Mouse (Mus musculus) heart, adult 18-20 months (tissue): ENCODE data around the gene Unk. TPM values are rescaled to one million over a fixed set of nuclear protein-coding genes. Genes with fewer than 3 reads are reported as not detected.

Experiments
- DNase-seq, 2 experiments: peaks; one replicate each; pipeline ENCODE4 v3.0.0; 2021 to 2022; ENCODE audit warnings: mixed read lengths in 1 of 2
- long read RNA-seq, 2 experiments: library from polyadenylated mRNA; stranded (forward); transcript quantifications; one replicate each; pipeline ENCODE4 v2.0.0; 2021
- total RNA-seq, 2 experiments: library from RNA; stranded (reverse); gene quantifications; 2 replicates each; pipeline ENCODE4 v1.2.3; 2021

Unk gene
- 1 to 10 TPM; 5.2 to 7.8 TPM for total RNA-seq
- long read RNA-seq, experiment 1, partial matches to known transcripts, result 4 of 5 reads
- long read RNA-seq, experiment 1, other reads (novel, unspliced or antisense), result 1 of 5 reads
- long read RNA-seq, experiment 2, partial matches to known transcripts, result 0 of 3 reads
- long read RNA-seq, experiment 2, other reads (novel, unspliced or antisense), result 3 of 3 reads

DNA sequence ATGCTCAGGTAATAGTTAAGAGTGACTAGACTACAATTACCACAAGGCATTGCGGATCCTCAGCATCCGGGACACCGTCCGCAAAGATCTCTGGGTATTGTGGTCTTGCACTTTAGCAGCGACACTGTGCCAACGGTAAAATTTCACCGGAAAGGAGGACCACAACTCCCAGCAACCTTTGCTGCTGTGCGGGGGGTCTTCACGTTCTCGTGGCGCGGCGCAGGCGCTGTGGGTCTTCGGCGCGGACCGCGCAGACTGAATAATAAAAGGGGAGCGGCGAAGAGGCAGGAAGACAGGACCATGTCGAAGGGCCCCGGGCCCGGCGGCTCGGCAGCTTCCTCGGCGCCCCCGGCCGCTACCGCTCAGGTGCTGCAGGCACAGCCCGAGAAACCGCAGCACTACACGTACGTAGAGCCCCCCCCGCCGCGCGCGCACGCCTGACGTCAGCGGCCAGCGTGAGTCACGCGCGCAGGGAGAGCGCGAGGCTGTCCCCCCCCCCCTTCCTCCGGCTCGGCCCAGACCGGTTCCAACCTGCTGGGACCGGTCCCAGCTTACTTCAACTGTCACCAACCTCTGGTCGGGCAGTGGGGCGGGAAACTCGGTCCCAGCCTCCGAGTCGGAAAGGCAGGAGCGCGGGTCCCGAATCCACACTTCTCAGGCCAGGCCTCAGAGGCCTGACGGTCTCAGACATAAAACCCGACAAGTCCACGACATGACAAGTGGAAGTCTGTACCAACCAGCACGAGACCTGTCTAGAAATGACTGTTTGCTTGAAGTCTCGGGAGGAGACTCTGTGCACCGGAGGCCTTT is at the start of gene Unk:
Gene Unk (plus strand): TSS at position 235 of the 810 bp plus-strand sequence.
- DNase-seq, result peak; percentile 98 to 100

DNA sequence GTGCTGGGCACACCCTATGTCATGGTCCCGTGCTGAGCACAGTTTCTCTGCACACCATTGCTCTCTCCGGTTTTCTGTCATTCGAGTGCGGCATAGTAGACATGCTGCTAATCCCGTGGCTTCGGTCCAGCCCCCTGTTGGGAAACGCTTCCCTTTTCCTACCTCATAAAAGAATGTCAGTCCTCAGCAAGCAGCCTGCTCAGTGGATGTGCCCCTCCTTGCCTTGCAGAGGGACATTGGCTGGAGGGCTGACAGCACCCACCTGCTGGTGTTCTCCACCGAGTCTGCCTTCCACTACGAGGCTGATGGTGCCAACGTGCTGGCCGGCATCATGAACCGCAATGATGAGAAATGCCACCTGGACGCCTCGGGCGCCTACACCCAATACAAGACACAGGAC is 47.6 kb upstream of the Unk start:
- no peak for DNase-seq

DNA sequence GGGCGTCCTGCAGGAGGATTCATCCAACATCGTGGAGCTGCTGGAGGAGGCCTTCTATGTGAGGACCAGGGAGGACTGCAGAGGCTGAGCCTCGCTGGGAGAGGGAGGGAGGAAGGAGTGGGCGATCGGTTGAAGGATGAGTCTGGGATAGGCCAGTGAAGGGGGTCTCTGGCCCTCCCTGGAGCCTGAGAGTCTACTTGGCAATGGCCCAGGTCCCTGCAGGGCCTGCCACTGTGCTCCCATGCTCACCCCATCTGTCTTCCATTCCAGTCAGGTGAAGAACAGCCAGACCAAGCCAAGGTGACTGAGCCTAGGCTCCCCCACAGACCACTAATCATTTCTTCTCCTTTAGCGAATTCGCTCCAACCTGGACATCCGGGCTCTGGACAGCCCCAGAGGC is 46.8 kb upstream of the Unk start:
- DNase-seq, result no peak

DNA sequence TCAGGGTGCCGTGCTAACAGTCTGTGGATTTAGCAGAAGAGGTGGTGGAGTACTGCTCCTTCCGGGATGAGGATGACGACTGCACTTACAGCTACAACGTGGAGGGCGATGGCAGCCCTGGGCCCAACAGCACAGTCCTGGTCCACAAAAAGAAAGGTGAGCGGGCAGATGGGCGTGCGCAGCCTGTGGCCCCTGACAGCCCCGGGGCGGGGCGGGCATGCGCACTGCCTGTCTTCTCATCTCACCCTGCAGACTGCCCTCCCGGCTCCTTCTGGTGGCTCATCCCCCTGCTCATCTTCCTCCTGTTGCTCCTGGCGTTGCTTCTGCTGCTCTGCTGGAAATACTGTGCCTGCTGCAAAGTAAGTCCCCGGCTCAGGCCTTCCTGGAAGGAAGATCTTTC is 40.4 kb upstream of the Unk start:
- no peak for DNase-seq

DNA sequence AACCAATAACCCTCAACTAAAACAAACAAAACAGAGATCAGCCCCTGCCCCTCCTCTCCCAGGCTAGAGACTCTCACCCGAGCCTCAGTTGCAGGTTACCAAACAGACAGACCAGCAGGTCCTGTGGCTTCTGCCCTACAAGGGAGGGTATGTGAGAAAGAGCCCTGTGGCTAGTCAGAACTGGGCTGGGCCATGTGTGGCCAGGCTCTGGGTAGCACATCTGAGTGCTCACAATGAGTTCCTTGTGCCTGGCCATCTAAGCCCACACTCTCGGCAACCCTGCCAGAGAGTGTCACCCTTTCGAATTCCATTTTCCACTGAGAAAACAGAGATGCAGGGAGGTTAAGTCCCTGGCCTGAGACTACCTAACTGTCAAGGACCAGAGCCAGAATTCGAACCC is 38.0 kb upstream of the Unk start:
- DNase-seq, result no peak

DNA sequence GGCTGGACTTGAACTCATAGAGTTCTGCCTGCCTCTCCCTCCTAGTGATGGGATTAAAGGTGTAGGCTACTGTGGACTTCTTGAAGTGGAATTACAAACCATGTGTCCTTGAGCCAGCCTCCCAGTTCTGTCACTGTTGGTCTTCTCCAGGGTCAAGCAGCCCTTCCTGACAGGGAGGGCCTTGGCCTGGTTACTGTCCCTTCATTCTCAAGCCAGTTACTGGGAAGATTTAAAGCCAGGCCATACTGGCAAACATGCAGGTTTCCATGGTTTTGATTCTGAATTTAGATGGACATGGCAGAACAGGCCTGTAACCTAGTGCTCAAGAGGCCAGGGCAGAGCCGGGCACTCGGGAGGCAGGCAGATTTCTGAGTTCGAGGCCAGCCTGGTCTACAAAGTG is 34.9 kb upstream of the Unk start:
- no peak for DNase-seq

DNA sequence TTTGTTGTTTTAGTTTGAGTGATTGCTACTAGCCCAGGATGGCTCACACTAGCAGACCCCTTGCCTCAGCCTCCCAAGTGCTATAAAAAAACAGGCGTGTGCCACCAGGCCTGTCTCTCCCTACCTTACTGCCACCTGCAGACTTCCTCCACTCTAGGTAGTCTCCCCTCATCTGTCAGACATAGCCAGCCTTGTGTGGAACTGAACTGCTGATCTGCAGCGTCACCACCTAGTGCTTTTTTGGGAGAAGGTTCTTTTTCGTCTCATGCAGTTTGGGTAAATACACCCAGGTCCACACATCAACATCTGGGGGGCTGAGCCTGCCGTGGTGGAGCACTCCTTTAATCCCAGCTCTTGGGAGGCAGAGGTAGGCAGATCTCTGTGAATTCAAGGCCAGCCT is 33.1 kb upstream of the Unk start:
- DNase-seq, result no peak

DNA sequence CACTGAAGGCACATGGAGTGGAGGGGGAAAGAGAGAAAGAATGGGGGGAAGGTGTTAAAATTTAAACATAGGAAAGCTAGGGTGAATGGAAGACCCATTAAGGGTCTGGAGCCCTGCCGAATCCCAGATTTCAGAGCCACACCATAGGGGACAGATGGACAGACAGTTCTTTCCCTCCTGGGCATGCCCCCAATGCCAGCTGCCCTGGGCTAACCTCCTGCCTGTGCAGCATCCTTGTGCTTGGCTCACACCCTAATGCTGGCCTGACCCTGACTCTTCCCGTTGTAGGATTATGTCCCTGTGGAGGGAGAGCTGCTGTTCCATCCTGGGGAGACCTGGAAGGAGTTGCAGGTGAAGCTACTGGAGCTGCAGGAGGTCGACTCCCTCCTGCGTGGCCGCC is 32.5 kb upstream of the Unk start:
- DNase-seq, result no peak

DNA sequence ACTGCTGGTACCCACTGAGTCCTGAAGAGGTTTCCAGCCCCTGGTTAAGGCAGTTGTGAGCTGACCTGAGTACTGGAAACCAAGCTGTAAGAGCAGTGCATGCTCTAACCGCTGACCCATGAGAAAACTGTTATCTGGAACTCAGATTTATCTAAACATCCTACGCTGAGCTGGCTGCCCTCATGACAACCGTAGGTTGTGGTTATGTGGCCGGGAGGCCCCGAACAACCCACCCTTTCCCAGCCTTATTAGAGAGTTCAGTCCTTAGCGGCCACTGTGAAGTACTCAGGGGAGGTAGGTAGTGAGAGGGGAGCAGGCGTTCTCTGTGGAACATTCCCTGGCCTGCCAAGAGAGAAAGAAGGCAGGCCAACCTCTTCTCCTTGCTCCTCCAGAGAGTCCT is 31.1 kb upstream of the Unk start:
- no peak for DNase-seq

DNA sequence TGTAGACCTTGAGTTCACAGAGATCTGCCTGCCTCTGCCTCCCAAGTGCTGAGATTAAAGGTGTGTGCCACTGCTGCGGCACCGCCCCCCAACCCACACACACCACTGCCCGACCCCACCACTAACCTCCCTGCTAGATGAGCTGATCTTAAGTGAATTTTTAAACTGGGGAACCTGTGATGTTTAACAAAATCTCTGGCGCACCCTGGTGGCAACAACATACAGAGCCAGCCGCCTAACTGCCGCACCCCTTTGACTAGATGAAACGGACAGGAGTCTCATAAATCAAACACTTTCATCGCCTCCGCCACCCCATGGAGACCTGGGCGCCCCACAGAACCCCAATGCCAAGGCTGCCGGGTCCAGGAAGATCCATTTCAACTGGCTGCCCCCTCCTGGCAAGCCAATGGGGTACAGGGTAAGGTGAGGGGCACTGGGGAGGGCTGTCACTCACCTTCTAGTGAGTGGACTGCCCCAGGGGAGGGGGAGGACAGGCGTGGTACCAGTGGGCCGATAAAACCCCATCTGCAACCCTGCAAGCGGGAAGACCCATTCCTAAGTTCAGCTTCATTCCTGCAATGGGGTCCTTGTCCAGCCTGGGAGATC is 30.5 kb upstream of the Unk start:
- peak; percentile 66 to 86 for DNase-seq

DNA sequence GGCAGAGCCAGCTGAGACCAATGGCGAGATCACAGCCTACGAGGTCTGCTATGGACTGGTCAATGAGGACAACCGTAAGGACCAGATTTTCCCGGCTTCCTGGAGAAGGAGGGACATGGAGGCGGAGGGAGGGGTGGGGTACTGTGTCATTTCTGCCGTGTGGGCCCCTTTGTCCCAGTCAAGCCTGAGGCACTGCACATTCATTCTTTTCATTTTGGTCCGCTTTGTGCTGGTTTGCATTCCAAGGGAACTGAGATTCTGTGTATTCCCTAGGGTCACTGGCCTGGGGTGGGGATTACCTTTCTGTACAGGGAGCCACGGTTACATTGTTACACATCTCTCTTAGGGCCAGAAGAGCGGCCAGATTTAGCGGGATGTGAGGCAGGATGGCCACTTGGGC is 29.5 kb upstream of the Unk start:
- DNase-seq, result no peak

DNA sequence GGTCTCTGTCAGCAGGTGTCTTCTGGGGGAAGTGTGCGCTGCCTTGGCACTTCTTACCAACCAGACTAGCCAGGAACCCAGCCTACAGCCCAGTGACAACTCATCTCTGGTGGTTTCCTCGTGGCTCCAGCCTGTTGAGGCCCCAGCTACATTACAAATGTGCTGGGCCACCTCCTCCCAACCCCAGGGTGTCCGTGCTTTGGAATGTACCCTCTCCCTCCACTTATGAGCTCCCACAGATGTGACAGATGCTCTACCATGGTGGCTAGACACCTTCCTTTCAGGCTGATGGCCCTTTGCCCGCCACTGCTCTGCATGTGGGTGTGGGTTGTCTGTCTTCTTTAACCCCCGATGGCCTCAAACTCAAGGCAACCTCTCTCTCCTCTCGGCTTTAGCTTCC is 28.4 kb upstream of the Unk start:
- no peak for DNase-seq

DNA sequence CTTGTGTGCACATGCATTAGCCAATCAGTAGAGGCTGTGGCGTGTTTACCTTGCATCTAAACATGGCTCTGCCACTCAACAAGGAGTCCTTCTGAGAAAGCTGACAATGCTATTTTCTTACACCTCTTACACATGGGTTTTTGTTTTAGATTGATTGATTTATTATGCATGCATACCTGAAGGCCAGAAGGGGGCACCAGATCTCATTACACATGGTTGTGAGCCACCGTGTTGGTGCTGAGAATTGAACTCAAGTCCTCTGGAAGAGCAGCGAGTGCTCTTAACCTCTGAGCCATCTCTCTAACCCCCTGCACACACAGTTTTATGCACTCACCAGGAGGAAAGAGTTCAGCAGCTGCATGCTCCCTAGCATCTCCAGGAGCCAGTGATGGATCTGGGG is 27.2 kb upstream of the Unk start:
- no peak for DNase-seq

DNA sequence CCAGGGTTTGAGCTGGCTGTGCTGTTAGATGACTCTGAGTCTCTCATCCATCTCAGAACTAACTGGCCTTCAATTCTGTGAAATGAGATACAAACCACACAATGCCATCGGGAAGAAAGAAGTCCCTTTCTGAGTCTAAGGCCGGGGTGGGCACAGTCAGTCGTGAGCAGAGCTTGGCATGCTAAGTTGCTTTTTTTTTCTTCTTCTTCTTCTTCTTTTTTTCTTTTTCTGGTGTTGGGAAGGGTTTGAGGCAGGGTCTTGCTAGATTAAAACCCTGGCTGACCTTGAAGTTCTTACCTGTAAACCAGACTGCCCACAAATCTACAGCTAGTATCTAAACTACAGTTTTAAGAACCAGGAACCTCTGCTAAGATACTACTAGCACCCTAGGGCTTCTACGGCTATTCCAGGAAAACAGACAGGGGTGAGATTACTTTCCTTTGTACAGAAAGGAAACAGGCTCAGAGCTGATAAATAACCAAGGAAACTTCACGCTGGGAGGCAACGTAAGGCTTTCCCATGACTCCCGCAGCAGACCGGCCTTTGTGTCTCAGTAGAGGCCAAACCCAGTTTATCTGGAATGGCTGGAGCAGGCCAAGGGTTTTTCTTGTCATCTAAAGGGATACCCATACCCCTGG is 25.8 kb upstream of the Unk start:
- DNase-seq, result no peak

DNA sequence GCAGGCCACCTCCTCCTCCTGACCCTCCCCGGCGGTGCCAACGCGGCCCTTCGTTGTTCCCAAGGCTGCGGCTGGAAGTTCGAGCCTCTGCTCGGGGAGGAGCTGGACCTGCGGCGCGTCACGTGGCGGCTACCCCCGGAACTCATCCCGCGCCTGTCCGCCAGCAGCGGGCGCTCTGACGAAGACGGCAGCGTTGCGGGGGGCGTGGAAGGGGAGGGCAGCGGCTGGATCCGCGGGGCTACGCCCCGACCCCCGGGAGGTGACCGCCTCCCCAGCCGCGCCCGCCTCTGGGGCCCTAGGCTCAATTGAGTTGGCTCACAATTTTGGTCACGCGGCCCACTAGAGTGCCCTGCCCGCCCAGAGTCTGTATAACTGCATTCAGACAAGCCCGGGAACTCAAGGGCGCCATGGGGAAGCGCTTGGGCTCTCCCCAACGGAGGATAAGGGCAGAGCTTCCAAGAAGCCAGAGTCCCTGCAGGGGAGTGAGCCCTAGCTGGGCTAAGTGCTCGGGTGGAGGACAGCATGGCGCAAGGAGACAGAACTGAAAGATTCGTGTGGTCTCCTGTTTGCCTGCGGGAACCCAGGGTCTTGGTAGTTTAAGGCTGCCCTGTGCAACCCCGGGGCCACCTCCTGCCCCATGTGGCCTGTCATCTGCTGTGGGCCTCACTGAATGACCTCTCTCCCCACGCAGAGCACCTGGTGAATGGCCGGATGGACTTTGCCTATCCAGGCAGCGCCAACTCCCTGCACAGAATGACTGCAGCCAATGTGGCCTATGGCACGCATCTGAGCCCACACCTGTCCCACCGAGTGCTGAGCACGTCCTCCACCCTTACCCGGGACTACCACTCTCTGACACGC is 25.1 kb upstream of the Unk start:
- peak; percentile 86 to 91 for DNase-seq

DNA sequence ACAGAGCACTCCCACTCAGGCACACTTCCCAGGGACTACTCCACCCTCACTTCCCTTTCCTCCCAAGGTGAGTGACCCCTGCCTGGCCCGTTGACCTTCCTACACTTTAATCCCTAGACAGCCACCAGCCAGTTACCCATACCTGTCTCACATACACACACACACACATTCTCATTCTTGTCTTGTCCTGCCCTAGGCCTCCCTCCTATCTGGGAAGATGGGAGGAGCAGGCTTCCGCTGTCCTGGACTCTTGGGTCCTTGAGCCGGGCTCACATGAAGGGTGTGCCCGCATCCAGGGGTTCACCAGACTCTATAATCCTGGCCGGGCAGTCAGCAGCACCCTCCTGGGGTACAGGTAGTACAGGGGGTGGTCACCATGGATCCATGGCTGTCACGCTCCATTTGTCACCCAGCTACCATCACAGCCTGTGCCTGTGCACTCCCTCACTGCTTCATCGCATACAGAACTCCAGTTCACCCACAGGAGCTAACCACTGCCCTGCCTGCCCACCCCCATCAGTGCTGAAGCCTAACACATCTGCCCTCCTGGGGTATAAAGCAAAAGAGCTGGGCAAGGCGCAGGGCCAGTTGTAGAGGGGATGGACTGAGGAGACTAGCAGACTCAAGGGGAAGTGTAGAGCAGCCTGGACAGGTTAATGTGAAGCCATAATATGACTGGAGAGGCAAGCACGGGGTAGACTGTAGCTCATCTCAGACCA is 24.3 kb upstream of the Unk start:
- no peak for DNase-seq

DNA sequence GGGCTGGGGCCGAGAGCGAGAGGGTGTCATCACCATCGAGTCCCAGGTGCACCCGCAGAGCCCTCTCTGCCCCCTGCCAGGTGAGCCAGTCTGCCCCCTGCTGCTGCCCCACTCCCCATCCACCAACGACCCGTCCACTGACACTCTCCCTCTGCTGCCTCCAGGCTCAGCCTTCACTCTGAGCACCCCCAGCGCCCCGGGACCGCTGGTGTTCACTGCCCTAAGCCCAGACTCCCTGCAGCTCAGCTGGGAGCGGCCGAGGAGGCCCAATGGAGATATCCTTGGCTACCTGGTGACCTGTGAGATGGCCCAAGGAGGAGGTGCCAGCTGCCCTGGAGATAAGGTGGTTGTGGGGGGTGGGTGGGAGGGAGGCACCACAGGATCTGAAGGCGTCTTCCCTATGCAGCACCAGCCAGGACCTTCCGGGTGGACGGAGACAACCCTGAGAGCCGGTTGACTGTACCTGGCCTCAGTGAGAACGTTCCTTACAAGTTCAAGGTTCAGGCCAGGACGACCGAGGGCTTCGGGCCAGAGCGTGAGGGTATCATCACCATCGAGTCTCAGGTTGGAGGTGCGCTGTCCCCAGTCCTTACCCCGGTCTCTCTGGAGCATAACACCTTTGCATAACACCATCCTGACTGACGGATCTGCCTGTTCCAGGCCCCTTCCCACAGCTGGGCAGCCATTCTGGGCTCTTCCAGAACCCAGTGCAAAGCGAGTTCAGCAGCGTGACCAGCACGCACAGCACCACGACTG is 22.8 kb upstream of the Unk start:
- no peak for DNase-seq

DNA sequence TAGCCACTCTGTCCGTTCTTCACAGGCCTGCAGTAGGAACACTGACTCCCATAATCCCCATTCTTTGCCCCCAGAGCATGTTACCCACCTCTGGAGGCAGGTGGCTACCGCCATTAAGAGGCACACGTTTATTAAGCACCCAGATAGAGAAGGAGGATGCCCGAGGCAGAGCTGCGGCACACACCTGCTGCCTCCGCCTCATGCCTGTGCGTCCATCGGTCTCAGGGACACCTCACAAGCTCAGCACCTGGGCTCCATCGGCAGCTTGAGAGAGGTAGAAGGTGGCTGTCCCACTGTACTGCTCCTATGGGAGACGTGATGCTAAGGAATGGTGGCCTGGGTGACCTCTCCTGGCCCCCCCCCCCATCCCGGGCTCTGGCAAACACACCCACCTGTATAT is 21.7 kb upstream of the Unk start:
- DNase-seq, result no peak

DNA sequence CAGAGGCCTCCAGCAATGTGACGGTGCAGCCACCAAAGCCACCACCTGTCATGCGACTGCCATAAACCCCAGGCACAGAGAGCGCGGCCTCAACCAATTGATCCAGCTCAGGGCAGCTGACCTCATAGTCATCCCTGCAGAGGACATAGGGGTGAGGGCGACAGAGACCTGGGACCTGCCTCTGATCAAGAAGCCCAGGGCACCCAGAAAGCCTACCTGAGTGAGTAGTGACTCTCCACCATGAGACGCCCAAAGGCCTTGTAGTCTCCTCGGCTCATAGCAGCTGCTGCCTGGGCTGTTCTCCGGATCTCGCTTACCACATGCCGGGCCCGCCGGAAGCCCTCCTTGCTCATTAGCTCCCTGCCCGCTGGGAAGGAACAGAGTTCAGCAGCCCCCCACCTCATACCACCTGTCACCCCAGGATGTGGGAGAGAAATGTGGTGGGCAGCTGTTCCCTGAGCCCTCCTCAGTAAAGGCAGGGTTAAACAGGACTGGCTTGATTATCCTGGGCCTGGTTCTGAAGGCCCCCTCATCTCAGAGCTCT is 21.2 kb upstream of the Unk start:
- no peak for DNase-seq

DNA sequence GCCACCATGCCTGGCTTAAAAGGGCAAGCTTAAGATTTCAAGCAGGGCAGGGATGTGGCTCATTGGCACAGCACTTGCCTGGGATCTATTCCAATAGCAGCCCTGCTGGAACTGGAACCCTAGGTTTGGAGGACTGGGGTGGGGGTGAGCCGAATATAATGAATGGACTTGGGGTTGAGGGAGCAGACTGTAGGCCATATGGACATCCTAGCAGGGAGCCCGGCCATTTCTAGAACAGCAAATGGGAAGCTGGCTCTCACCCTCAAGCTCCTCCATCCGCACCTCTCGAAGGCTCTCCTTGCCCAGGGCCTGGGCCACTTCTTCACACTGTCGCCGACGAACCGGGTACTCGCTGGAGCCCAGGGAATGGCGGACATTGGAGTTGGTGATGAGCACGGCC is 20.5 kb upstream of the Unk start:
- DNase-seq, result no peak

DNA sequence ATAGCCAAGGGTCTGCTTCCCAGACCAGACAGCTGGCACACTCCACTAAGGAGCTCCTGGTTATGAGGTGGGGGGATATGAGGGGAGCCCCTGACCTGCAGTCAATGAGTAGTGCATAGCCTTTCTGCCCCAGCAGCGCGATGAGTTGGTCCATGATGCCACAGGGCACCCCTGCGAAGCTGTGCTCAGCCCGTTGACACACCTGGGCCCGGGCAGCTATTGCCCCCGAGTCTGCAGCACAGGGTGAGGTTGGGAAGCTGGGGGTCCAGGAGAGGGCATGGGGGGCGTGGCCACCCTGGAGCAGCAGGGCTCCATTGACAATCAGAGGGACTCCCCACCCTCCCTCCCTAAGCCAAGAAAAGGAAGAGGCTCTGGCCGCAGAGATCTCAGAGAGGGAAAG is 20.0 kb upstream of the Unk start:
- DNase-seq, result no peak
